Mouse (Mus musculus) embryonic fibroblast, embryonic 13.5 days (primary cell): ENCODE data around the gene Trmt5.

Experiments used
- CTCF ChIP-seq: IDR thresholded peaks from 2 replicates; pipeline ENCODE4 v1.5.1; 2011; ENCODE audit warnings: mild to moderate bottlenecking, control low read depth, low read length, moderate library complexity, borderline replicate concordance; ENCODE audit not compliant: insufficient read depth
- POLR2A ChIP-seq: IDR thresholded peaks from 2 replicates; pipeline ENCODE4 v1.6.1; 2011; ENCODE audit warnings: low read depth, mild to moderate bottlenecking, control low read depth, low read length, moderate library complexity

- TF ChIP-seq CTCF, result no peak
- TF ChIP-seq POLR2A, result no peak
Measured at GRCm38 (mm10) chr12:73294884-73295283, 8.4 kb upstream of the Trmt5 start.
